Mouse (Mus musculus) liver, embryonic 14.5 days (tissue): Measurements from ENCODE around the gene Pdzk1ip1. TPM values are rescaled to one million over a fixed set of nuclear protein-coding genes. Genes with fewer than 3 reads are reported as not detected.

Source experiments
- ATAC-seq: fragments of 200-750 bp; cut with Nextera tagmentation; 2 replicates; pipeline ENCODE4 v1.8.0; 2017; ENCODE audit warnings: moderate number of reproducible peaks, mild to moderate bottlenecking, moderate library complexity; ENCODE audit not compliant: insufficient read depth
- DNase-seq, 3 experiments: peaks; one replicate each; pipeline ENCODE4 v3.0.0-alpha.2; 2012 to 2013; ENCODE audit warnings: low read depth in 3 of 3, low spot score in 3 of 3
- H3K27ac ChIP-seq: fragments of 300-500 bp; sonication (generic); 2 replicates; pipeline ENCODE4 v1.5.1; 2014; ENCODE audit warnings: moderate library complexity, mild to moderate bottlenecking, control low read depth, inconsistent platforms
- H3K27me3 ChIP-seq: fragments of 300-500 bp; sonication (generic); 2 replicates; pipeline ENCODE4 v1.6.1; 2014; ENCODE audit warnings: mild to moderate bottlenecking, low read length, moderate library complexity; ENCODE audit not compliant: control insufficient read depth, insufficient read depth
- H3K36me3 ChIP-seq: fragments of 300-500 bp; sonication (generic); replicated peaks from 2 replicates; pipeline ENCODE4 v1.6.1; 2014; ENCODE audit warnings: low read depth; ENCODE audit not compliant: control insufficient read depth, insufficient read depth
- H3K4me1 ChIP-seq, 2 experiments: fragments of 200-500 bp in 1 of 2; fragments of 300-500 bp in 1 of 2; sonication (generic) in 1 of 2; replicated peaks; 2 replicates each; pipeline ENCODE4 v1.6.1; 2012 to 2014; ENCODE audit warnings: antibody characterized with exemption in 1 of 2, inconsistent platforms in 1 of 2, low read length in 1 of 2; ENCODE audit not compliant: control insufficient read depth in 2 of 2, insufficient read depth in 2 of 2
- H3K4me2 ChIP-seq: fragments of 300-500 bp; sonication (generic); 2 replicates; pipeline ENCODE4 v1.6.1; 2014; ENCODE audit warnings: low read depth, mild to moderate bottlenecking, control low read depth, moderate library complexity
- H3K4me3 ChIP-seq, 2 experiments: fragments of 200-500 bp in 1 of 2; fragments of 300-500 bp in 1 of 2; sonication (generic) in 1 of 2; 2 replicates each; pipeline ENCODE4 v1.5.1; 2012 to 2014; ENCODE audit warnings: low read depth in 2 of 2, low read length in 2 of 2, mild to moderate bottlenecking in 2 of 2, control low read depth in 1 of 2, inconsistent platforms in 1 of 2, moderate library complexity in 1 of 2; ENCODE audit not compliant: insufficient read depth in 1 of 2
- H3K9ac ChIP-seq: fragments of 300-500 bp; sonication (generic); replicated peaks from 2 replicates; pipeline ENCODE4 v1.6.1; 2014; ENCODE audit warnings: mild to moderate bottlenecking, control low read depth, moderate library complexity
- H3K9me3 ChIP-seq: fragments of 300-500 bp; sonication (generic); 2 replicates; pipeline ENCODE4 v1.6.1; 2016; ENCODE audit warnings: low read length, mixed read lengths; ENCODE audit not compliant: control insufficient read depth
- CTCF ChIP-seq: IDR thresholded peaks from 2 replicates; pipeline ENCODE4 v1.5.1; 2016; ENCODE audit warnings: antibody characterized with exemption, low read depth, control low read depth
- EP300 ChIP-seq: IDR thresholded peaks from 2 replicates; pipeline ENCODE4 v1.6.1; 2016; ENCODE audit warnings: antibody characterized with exemption, low read depth
- WGBS: fragments of 180-500 bp; shearing (Covaris S2); extraction: QIAGEN DNeasy Blood & Tissue Kit; methylation state at CpG from one replicate; pipeline ENCODE4 v1.1.7; 2014; ENCODE audit not compliant: insufficient replicate concordance; 5-methylcytosine and 5-hydroxymethylcytosine counted together
- polyA plus RNA-seq, 2 experiments: library from polyadenylated mRNA; depleted of rRNA in 1 of 2; stranded (reverse) in 1 of 2; unstranded in 1 of 2; fragments of >200 nt; fragmentation: Nextera tagmentation in 1 of 2; extraction: Ambion mirVana in 1 of 2; gene quantifications; 2 replicates each; pipeline versions ENCODE4 v1.2.1 to v1.2.3; 2012 to 2014

Gene Pdzk1ip1
- polyA plus RNA-seq, 2 experiments: 24.4 to 24.5 TPM

- peak overlapping the region; percentile 68 for H3K9ac ChIP-seq
- peak; percentile 12; the same call in 1 of the 2 replicates for ATAC-seq
- peak in 1 of 3 experiments; percentile 47 for DNase-seq
- no peaks in the 10 kb centered on the region for H3K27me3 ChIP-seq
- TF ChIP-seq CTCF: no peak
- TF ChIP-seq EP300: no peak
- no peaks in the 10 kb centered on the region for H3K9me3 ChIP-seq
- peaks cover 43 to 64% of the 10 kb centered on the region in 2 experiments for H3K4me1 ChIP-seq
- WGBS: 2% methylated on average over 11 of the region's 11 CpGs
- peak overlapping the region; percentile 43 to 48 for H3K4me3 ChIP-seq
- peak overlapping the region; percentile 95 for H3K27ac ChIP-seq
- no peaks in the 10 kb centered on the region for H3K36me3 ChIP-seq
- peak overlapping the region; percentile 84 for H3K4me2 ChIP-seq
These were observed 8.1 kb downstream of the Pdzk1ip1 start for GRCm38 (mm10) chr4:115096435-115097145.

GRCm38 (mm10) chr4:115097146-115097496 is 8.6 kb downstream of the Pdzk1ip1 start:
- Histone ChIP-seq H3K27me3 (no peaks in the 10 kb centered on the region), H3K9me3 (no peaks in the 10 kb centered on the region), H3K4me1 (peaks cover 43 to 59% of the 10 kb centered on the region in 2 experiments), H3K27ac (peak overlapping the region; percentile 95), H3K36me3 (no peaks in the 10 kb centered on the region), H3K9ac (peak overlapping the region; percentile 68), H3K4me3 (peak overlapping the region; percentile 43 to 48), H3K4me2 (peak overlapping the region; percentile 84)
- WGBS: under 1% methylated on average over 6 of the region's 6 CpGs
- peak in 1 of 3 experiments; percentile 41 for DNase-seq
- no peak for ATAC-seq
- peak; percentile 34; the same call in 1 of the 2 replicates for TF ChIP-seq EP300
- peak; percentile 87 for TF ChIP-seq CTCF

GRCm38 (mm10) chr4:115101682-115102081 is 13.2 kb downstream of the Pdzk1ip1 start:
- no peak overlapping the region for H3K4me3 ChIP-seq
- DNase-seq (peak in 2 of 3 experiments; percentile 49 to 61), ATAC-seq (no peak)
- H3K4me1 ChIP-seq: peaks cover 27 to 31% of the 10 kb centered on the region in 2 experiments
- H3K27me3 ChIP-seq: no peaks in the 10 kb centered on the region
- no peak overlapping the region for H3K27ac ChIP-seq
- TF ChIP-seq EP300 (no peak), CTCF (peak; percentile 98)
- 53% methylated on average over 6 of the region's 6 CpGs for WGBS
- H3K4me2 ChIP-seq: no peak overlapping the region
- no peak overlapping the region; the same call in 1 of the 2 replicates for H3K9ac ChIP-seq
- no peaks in the 10 kb centered on the region for H3K9me3 ChIP-seq
- no peaks in the 10 kb centered on the region for H3K36me3 ChIP-seq

- H3K27ac ChIP-seq: 0 out of 2 replicates have a peak overlapping the region, but pooled peaks have one; percentile 8
These were observed 15.0 kb downstream of the Pdzk1ip1 start for GRCm38 (mm10) chr4:115103510-115103909.

GRCm38 (mm10) chr4:115111167-115111566 is 22.7 kb downstream of the Pdzk1ip1 start:
- Histone ChIP-seq H3K36me3 (no peaks in the 10 kb centered on the region), H3K27ac (no peak overlapping the region), H3K9ac (no peak overlapping the region), H3K27me3 (no peaks in the 10 kb centered on the region), H3K4me1 (no peaks in the 10 kb centered on the region), H3K4me3 (no peak overlapping the region), H3K4me2 (no peak overlapping the region), H3K9me3 (no peaks in the 10 kb centered on the region)
- DNase-seq (no peak), ATAC-seq (no peak)
- no peak for TF ChIP-seq EP300
- TF ChIP-seq CTCF: no peak
- WGBS: 48% methylated on average over 2 of the region's 2 CpGs

More at GRCm38 (mm10) chr4:115103510-115103909, 15.0 kb downstream of the Pdzk1ip1 start:
- Histone ChIP-seq H3K36me3 (no peaks in the 10 kb centered on the region), H3K4me2 (peak overlapping the region; percentile 29), H3K9me3 (no peaks in the 10 kb centered on the region), H3K4me3 (no peak overlapping the region), H3K4me1 (peaks cover 14 to 15% of the 10 kb centered on the region in 2 experiments), H3K9ac (no peak overlapping the region; the same call in 1 of the 2 replicates), H3K27me3 (no peaks in the 10 kb centered on the region)
- DNase-seq: peak in 1 of 3 experiments; percentile 46
- no peak for TF ChIP-seq EP300
- TF ChIP-seq CTCF: no peak
- peak; percentile 82 for ATAC-seq
- WGBS: 21% methylated on average over 4 of the region's 4 CpGs
